Mouse (Mus musculus) lung, postnatal 0 days (tissue): ENCODE results near the gene Dtx3. TPM values are rescaled to one million over a fixed set of nuclear protein-coding genes. Genes with fewer than 3 reads are reported as not detected.
"Not testable (repeated sequence)": the region's sequence is repeated elsewhere in the genome, so short reads cannot be mapped to it uniquely, and the experiment has no call there.

Source experiments
- ATAC-seq: fragments of 200-750 bp; cut with Nextera tagmentation; 2 replicates; pipeline ENCODE4 v1.8.0; 2017; ENCODE audit warnings: moderate library complexity
- DNase-seq: peaks from one replicate; pipeline ENCODE4 v3.0.0-alpha.2; 2016; ENCODE audit warnings: low spot score
- H3K27ac ChIP-seq: fragments of 300-500 bp; sonication (generic); 2 replicates; pipeline ENCODE4 v1.5.1; 2014; ENCODE audit warnings: antibody characterized with exemption, mild to moderate bottlenecking, low read length, mixed read lengths
- H3K27me3 ChIP-seq: fragments of 300-500 bp; sonication (generic); replicated peaks from 2 replicates; pipeline ENCODE4 v1.6.1; 2014; ENCODE audit warnings: low read length, mixed read lengths; ENCODE audit not compliant: insufficient read depth
- H3K36me3 ChIP-seq: fragments of 300-500 bp; sonication (generic); 2 replicates; pipeline ENCODE4 v1.6.1; 2014; ENCODE audit warnings: low read length, mixed read lengths; ENCODE audit not compliant: insufficient read depth
- H3K4me1 ChIP-seq: fragments of 300-500 bp; sonication (generic); 2 replicates; pipeline ENCODE4 v1.6.1; 2014; ENCODE audit warnings: antibody characterized with exemption, low read depth, low read length, mixed read lengths; ENCODE audit not compliant: insufficient read depth
- H3K4me2 ChIP-seq: fragments of 300-500 bp; sonication (generic); replicated peaks from 2 replicates; pipeline ENCODE4 v1.6.1; 2014; ENCODE audit warnings: low read depth, mild to moderate bottlenecking, low read length, moderate library complexity, mixed read lengths
- H3K4me3 ChIP-seq: fragments of 300-500 bp; sonication (generic); 2 replicates; pipeline ENCODE4 v1.5.1; 2014; ENCODE audit warnings: low read depth, low read length
- H3K9ac ChIP-seq: fragments of 300-500 bp; sonication (generic); replicated peaks from 2 replicates; pipeline ENCODE4 v1.6.1; 2014; ENCODE audit warnings: low read depth, mild to moderate bottlenecking
- H3K9me3 ChIP-seq: fragments of 300-500 bp; sonication (generic); 2 replicates; pipeline ENCODE4 v1.6.1; 2016; ENCODE audit warnings: low read length, mixed read lengths
- CTCF ChIP-seq: IDR thresholded peaks from 2 replicates; pipeline ENCODE4 v1.5.1; 2016; ENCODE audit warnings: antibody characterized with exemption, mild to moderate bottlenecking
- EP300 ChIP-seq: IDR thresholded peaks from 2 replicates; pipeline ENCODE4 v1.6.1; 2016; ENCODE audit warnings: antibody characterized with exemption, mild to moderate bottlenecking, control low read depth
- WGBS: fragments of 180-500 bp; shearing (Covaris S2); extraction: QIAGEN DNeasy Blood & Tissue Kit; methylation state at CpG from one replicate; pipeline ENCODE4 v1.1.7; 2014; 5-methylcytosine and 5-hydroxymethylcytosine counted together
- polyA plus RNA-seq: library from polyadenylated mRNA; unstranded; fragments of >200 nt; fragmentation: Nextera tagmentation; extraction: Ambion mirVana; gene quantifications from 2 replicates; pipeline ENCODE4 v1.2.1, GENCODE M21; 2015

Gene Dtx3
- polyA plus RNA-seq, 1 experiment from 2014 or later, result 47.5 TPM

DNA sequence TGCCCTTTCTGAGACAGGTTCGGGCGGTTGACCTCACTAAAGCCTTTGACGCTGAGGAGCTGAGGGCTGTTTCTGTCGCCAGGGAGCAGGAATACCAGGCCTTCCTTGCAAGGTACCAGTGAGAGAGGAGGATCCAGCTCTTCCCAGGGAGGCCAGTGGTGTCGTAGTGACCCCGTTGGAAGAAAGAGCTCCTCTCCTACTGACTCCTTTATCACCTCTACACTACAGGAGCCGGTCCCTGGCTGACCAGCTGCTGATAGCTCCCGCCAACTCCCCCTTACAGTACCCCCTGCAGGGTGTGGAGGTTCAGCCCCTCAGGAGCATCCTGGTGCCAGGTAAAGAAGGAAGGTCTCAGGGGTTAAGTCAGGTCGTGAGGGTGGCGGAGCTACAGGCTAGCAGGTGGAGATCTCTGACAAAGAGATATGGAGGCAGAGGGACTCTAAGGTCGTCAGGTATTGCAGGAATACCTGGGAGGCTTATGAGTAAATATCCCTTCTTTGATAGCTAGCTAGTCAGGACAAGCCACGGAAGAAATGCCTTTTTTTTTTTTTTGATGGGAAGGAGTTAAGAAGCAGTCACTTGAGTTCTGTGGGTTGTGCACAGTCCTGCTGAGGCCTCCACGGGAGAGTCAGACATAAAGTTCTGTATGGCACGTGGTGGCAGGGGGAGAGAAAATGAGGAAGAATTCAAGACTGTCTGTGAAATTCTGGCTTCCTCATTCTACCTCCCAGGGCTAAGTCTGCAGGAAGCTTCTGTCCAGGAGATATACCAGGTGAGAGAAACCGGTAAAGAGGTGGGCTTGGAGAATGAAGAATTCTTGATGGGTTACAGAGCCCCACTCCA lies 28.5 kb downstream of the Dtx3 start:
- H3K4me3 ChIP-seq, result no peak overlapping the region
- no peak overlapping the region for H3K27ac ChIP-seq
- H3K27me3 ChIP-seq, result peaks cover 53% of the 10 kb centered on the region
- DNase-seq (no peak), ATAC-seq (no peak)
- TF ChIP-seq EP300 (no peak), CTCF (no peak)
- no peaks in the 10 kb centered on the region for H3K36me3 ChIP-seq
- H3K9ac ChIP-seq, result no peak overlapping the region
- H3K4me2 ChIP-seq, result peak overlapping the region; percentile 89; the same call in 1 of the 2 replicates
- 28% methylated on average over 15 of the region's 15 CpGs for WGBS
- H3K4me1 ChIP-seq, result peaks cover 16% of the 10 kb centered on the region
- H3K9me3 ChIP-seq, result no peaks in the 10 kb centered on the region

DNA sequence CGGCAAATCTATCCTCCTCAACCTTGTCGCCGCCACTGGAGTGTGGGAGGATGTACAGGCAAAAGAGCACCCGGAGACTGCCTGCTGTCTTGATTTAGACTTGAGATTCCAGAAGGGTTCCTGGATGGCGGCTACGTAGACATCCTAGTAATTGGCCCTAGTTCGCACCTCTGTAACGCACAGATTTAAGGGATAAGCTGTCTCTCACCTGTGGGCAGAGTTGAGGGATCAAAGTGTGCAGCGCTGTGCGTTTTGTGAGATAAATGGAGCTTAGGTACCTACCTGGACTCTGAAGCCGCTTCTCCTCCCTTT lies 29.2 kb downstream of the Dtx3 start:
- TF ChIP-seq CTCF (no peak), EP300 (no peak)
- no peak overlapping the region for H3K27ac ChIP-seq
- H3K4me1 ChIP-seq, result peaks cover 16% of the 10 kb centered on the region
- WGBS, result 8% methylated on average over 11 of the region's 11 CpGs
- peak overlapping the region; percentile 89 for H3K4me2 ChIP-seq
- no peak for DNase-seq
- no peaks in the 10 kb centered on the region for H3K9me3 ChIP-seq
- no peak for ATAC-seq
- peaks cover 49% of the 10 kb centered on the region for H3K27me3 ChIP-seq
- H3K36me3 ChIP-seq, result no peaks in the 10 kb centered on the region
- peak overlapping the region; percentile 32; the same call in 1 of the 2 replicates for H3K9ac ChIP-seq
- H3K4me3 ChIP-seq, result peak overlapping the region; percentile 45

DNA sequence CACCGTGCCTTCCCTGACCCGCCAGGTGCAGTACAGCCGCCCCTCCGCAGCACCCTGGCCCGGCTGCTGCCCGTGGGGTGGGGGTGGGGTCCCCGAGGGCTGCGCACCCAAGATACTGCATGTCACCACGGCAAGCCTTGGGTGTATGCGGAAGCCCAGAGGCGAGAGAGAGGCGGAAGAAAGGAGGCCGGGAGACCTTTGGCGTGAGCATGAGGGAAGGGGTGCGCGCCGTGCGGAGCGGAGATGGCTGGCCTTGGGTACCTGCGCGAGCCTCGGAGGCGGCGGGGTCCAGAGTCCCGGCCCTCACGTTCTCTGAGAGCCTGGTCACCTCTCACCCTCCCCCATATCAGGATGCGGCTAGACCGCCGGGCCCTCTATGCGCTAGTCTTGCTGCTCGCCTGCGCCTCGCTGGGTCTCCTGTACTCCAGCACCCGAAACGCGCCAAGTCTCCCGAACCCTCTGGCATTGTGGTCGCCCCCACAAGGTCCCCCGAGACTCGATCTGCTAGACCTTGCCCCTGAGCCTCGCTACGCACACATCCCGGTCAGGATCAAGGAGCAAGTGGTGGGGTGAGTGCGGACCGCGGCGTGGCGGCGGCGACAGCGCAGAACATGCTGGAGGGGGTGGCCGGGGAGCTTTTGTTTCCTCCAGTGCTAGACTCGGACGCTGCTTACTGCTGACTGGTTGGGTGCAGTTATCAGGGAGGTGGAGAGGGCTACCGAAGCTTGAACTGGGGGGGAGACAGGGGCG lies 29.7 kb downstream of the Dtx3 start:
- H3K9ac ChIP-seq, result peak overlapping the region; percentile 32; the same call in 1 of the 2 replicates
- TF ChIP-seq EP300 (no peak), CTCF (no peak)
- peak overlapping the region; percentile 62 for H3K27ac ChIP-seq
- peaks cover 16% of the 10 kb centered on the region for H3K4me1 ChIP-seq
- no peaks in the 10 kb centered on the region for H3K36me3 ChIP-seq
- DNase-seq, result no peak
- H3K4me3 ChIP-seq, result peak overlapping the region; percentile 45
- H3K27me3 ChIP-seq, result peaks cover 46% of the 10 kb centered on the region
- H3K4me2 ChIP-seq, result peak overlapping the region; percentile 89
- 1% methylated on average over 49 of the region's 56 CpGs for WGBS
- peak; percentile 32 for ATAC-seq
- no peaks in the 10 kb centered on the region for H3K9me3 ChIP-seq

DNA sequence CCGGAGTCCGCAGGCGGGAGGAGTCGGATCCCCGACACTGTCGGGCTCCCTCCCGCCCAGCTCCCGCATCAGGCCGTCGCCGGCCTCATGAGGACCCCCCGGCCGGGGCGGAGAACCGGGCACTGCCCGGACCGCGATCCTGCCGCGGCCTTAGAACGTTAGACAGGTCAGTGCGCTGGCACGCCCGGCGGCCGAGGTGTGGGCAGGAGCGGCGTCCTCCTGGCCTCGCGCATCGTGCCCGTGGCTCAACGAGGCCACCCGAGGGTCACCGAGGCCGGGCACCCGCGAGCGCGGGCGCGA lies 30.2 kb downstream of the Dtx3 start:
- H3K4me3 ChIP-seq, result peak overlapping the region; percentile 45
- peaks cover 13% of the 10 kb centered on the region for H3K4me1 ChIP-seq
- TF ChIP-seq CTCF, result no peak
- TF ChIP-seq EP300, result no peak
- 2% methylated on average over 15 of the region's 42 CpGs for WGBS
- ATAC-seq (peak; percentile 34), DNase-seq (no peak)
- H3K27me3 ChIP-seq, result peaks cover 40% of the 10 kb centered on the region
- no peaks in the 10 kb centered on the region for H3K36me3 ChIP-seq
- peak overlapping the region; percentile 89 for H3K4me2 ChIP-seq
- H3K27ac ChIP-seq, result peak overlapping the region; percentile 62
- H3K9ac ChIP-seq, result peak overlapping the region; percentile 32
- H3K9me3 ChIP-seq, result no peaks in the 10 kb centered on the region

DNA sequence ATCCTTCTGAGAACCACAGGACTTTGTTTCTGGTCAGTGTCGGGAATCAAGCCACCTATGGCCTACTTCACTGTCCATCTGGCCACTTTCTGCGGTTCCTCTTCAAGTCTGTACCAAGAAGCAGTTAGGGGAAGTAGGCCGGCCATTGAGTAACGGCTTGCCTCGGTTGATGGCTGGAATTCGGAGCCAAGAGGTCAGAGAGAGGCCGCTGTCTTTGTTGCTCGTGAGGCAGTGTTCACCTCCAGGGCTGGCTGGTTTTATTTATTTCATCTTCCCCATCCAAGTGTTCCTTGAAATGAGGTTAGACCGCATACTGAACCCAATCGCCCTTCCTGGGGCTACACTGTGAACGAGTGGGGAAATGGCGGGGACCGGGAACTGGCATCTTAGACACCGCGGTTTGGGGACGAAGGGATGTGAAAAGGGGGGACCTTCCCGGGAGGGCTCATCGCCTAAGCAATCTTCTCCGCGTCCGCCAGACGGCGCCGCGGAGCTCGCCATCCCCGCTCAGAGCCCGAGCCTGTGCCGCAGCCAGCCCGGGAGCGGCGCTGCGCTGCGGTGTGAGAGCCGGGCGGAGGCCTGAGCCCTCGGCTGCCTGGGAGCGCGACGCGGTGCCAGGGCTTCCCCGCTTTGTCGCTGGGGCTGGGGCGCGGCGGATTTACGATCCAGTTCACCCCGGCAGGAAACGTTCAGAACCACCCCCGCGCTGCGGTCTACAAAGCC lies 30.7 kb downstream of the Dtx3 start, which contains the start of gene B4galnt1:
B4galnt1 (plus strand) TSS at position 595 of the 723 bp plus-strand sequence.
- DNase-seq (peak; percentile 85), ATAC-seq (peak; percentile 87)
- Histone ChIP-seq H3K9me3 (no peaks in the 10 kb centered on the region), H3K27ac (peak within 1 kb of the TSS; percentile 62), H3K27me3 (peaks cover 35% of the 10 kb centered on the region), H3K36me3 (no peaks in the 10 kb centered on the region), H3K4me3 (peak within 1 kb of the TSS; percentile 45), H3K9ac (peak within 1 kb of the TSS; percentile 32), H3K4me2 (peak within 1 kb of the TSS; percentile 89), H3K4me1 (peaks cover 9% of the 10 kb centered on the region; the same call in 1 of the 2 replicates)
- TF ChIP-seq CTCF (peak; percentile 89), EP300 (peak; percentile 19; the same call in 1 of the 2 replicates)
- 8% methylated on average over 40 of the region's 52 CpGs for WGBS

DNA sequence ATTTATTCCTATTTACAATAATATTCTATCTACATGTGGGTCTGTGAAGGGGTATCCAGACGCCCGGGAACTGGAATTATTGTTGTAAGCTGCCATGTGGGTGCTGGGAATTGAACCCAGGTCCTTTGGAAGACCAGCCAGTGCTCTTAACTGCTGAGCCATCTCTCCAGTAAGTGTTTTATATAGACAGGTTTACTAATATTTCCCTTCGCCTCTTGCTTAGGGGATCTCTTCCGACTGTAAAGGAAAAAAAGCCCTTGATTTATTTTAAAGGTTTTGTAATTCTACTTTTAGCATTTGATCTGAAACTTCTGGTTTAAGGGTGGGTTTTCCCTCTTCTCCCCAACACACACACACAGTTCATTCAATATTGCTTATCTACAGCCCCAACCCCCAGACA lies 31.3 kb downstream of the Dtx3 start:
- Histone ChIP-seq H3K4me3 (no peak overlapping the region), H3K4me1 (peaks cover 9% of the 10 kb centered on the region; the same call in 1 of the 2 replicates), H3K4me2 (no peak overlapping the region), H3K36me3 (no peaks in the 10 kb centered on the region), H3K27me3 (peaks cover 29% of the 10 kb centered on the region), H3K27ac (no peak overlapping the region), H3K9ac (no peak overlapping the region), H3K9me3 (no peaks in the 10 kb centered on the region)
- ATAC-seq (no peak), DNase-seq (no peak)
- WGBS, result 91% methylated on average over 4 of the region's 4 CpGs
- TF ChIP-seq EP300 (no peak), CTCF (no peak)

DNA sequence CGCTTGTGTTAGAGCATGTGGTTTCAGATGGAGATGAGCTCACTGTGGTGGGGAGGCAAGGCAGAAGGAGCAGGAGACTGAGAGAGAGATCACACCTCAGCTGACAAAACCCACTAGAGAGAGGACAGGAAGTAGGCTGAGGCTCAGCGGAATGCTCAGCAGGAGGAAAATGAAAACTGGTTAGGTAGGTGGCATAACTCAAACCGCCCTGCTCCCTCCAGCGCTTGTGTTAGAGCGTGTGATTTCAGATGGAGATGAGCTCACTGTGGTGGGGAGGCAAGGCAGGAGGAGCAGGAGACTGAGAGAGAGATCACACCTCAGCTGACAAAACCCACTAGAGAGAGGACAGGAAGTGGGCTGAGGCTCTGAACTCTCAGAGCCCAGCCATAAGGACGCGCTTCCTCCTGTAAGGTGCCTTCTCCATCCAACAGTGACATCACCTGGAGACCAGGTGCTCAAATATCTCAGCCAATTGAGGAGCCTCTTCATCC lies 32.7 kb downstream of the Dtx3 start:
- H3K27ac ChIP-seq, H3K9ac ChIP-seq, H3K4me1 ChIP-seq, H3K9me3 ChIP-seq, ATAC-seq, H3K36me3 ChIP-seq, H3K4me2 ChIP-seq, H3K4me3 ChIP-seq, DNase-seq: not testable (repeated sequence)
- H3K27me3 ChIP-seq, result peaks cover 27% of the 10 kb centered on the region
- WGBS, result 37% methylated on average over 7 of the region's 7 CpGs
